Mouse (Mus musculus): ENCODE data around the gene Lmna. TPM values are rescaled to one million over a fixed set of nuclear protein-coding genes. Genes with fewer than 3 reads are reported as not detected.

Lmna gene
- polyA plus RNA-seq, 1 experiment from 2014 or later: 96.0 TPM

- no peak for ATAC-seq (replicated peaks; ENCODE audit: low FRiP score, low TSS enrichment, low read depth)
- no peak overlapping the region for H3K4me3 ChIP-seq (ENCODE audit: low read depth, low read length)
- no peak overlapping the region for H3K27ac ChIP-seq (ENCODE audit: low read depth)
- no peaks in the 10 kb centered on the region for H3K4me1 ChIP-seq (replicated peaks; ENCODE audit: control insufficient read depth, insufficient read depth, low read length)
- no peak for DNase-seq (ENCODE audit: low spot score)
- WGBS: 49% methylated on average over 3 of the region's 3 CpGs
- no peaks in the 10 kb centered on the region for H3K36me3 ChIP-seq (ENCODE audit: control insufficient read depth, insufficient read depth, low read length)
- no peaks in the 10 kb centered on the region for H3K9me3 ChIP-seq (ENCODE audit: control insufficient read depth, low read length)
- no peaks in the 10 kb centered on the region for H3K27me3 ChIP-seq (replicated peaks; ENCODE audit: control insufficient read depth, insufficient read depth, low read length)
- H3K9ac ChIP-seq (ENCODE audit: low read length): no peak overlapping the region
- no peak overlapping the region for H3K4me2 ChIP-seq (ENCODE audit: low read length)
Measured at GRCm38 (mm10) chr3:88479163-88479562, 30.6 kb downstream of the Lmna start.

GRCm38 (mm10) chr3:88477735-88478134, 32.0 kb downstream of the Lmna start:
- no peaks in the 10 kb centered on the region for H3K27me3 ChIP-seq (replicated peaks; ENCODE audit: control insufficient read depth, insufficient read depth, low read length)
- H3K36me3 ChIP-seq (ENCODE audit: control insufficient read depth, insufficient read depth, low read length): no peaks in the 10 kb centered on the region
- H3K4me2 ChIP-seq (ENCODE audit: low read length): no peak overlapping the region
- H3K27ac ChIP-seq (ENCODE audit: low read depth): no peak overlapping the region
- H3K4me3 ChIP-seq (ENCODE audit: low read depth, low read length): no peak overlapping the region
- WGBS: 3% methylated on average over 8 of the region's 8 CpGs
- no peaks in the 10 kb centered on the region for H3K9me3 ChIP-seq (ENCODE audit: control insufficient read depth, low read length)
- ATAC-seq (replicated peaks; ENCODE audit: low FRiP score, low TSS enrichment, low read depth) (peak; percentile 84), DNase-seq (ENCODE audit: low spot score) (peak; percentile 96)
- H3K4me1 ChIP-seq (replicated peaks; ENCODE audit: control insufficient read depth, insufficient read depth, low read length): no peaks in the 10 kb centered on the region
- no peak overlapping the region for H3K9ac ChIP-seq (ENCODE audit: low read length)

GRCm38 (mm10) chr3:88476403-88476802, 33.4 kb downstream of the Lmna start:
- no peak for ATAC-seq (replicated peaks; ENCODE audit: low FRiP score, low TSS enrichment, low read depth)

GRCm38 (mm10) chr3:88473571-88473970, 36.2 kb downstream of the Lmna start:
- WGBS: 78% methylated on average over 1 of the region's 1 CpGs
- DNase-seq (ENCODE audit: low spot score) (no peak), ATAC-seq (replicated peaks; ENCODE audit: low FRiP score, low TSS enrichment, low read depth) (no peak)
- no peak overlapping the region for H3K4me2 ChIP-seq (ENCODE audit: low read length)
- H3K4me1 ChIP-seq (replicated peaks; ENCODE audit: control insufficient read depth, insufficient read depth, low read length): no peaks in the 10 kb centered on the region
- no peak overlapping the region for H3K9ac ChIP-seq (ENCODE audit: low read length)
- H3K4me3 ChIP-seq (ENCODE audit: low read depth, low read length): no peak overlapping the region
- H3K9me3 ChIP-seq (ENCODE audit: control insufficient read depth, low read length): no peaks in the 10 kb centered on the region
- no peaks in the 10 kb centered on the region for H3K27me3 ChIP-seq (replicated peaks; ENCODE audit: control insufficient read depth, insufficient read depth, low read length)
- no peaks in the 10 kb centered on the region for H3K36me3 ChIP-seq (ENCODE audit: control insufficient read depth, insufficient read depth, low read length)
- no peak overlapping the region for H3K27ac ChIP-seq (ENCODE audit: low read depth)

More at GRCm38 (mm10) chr3:88476403-88476802, 33.4 kb downstream of the Lmna start:
- no peak overlapping the region for H3K9ac ChIP-seq (ENCODE audit: low read length)
- no peak for DNase-seq (ENCODE audit: low spot score)
- whole genome bisulfite sequencing: 65% methylated on average over 6 of the region's 6 CpGs
- no peak overlapping the region for H3K4me2 ChIP-seq (ENCODE audit: low read length)
- no peaks in the 10 kb centered on the region for H3K27me3 ChIP-seq (replicated peaks; ENCODE audit: control insufficient read depth, insufficient read depth, low read length)
- H3K4me1 ChIP-seq (replicated peaks; ENCODE audit: control insufficient read depth, insufficient read depth, low read length): no peaks in the 10 kb centered on the region
- no peak overlapping the region for H3K27ac ChIP-seq (ENCODE audit: low read depth)
- H3K4me3 ChIP-seq (ENCODE audit: low read depth, low read length): no peak overlapping the region
- H3K36me3 ChIP-seq (ENCODE audit: control insufficient read depth, insufficient read depth, low read length): no peaks in the 10 kb centered on the region
- no peaks in the 10 kb centered on the region for H3K9me3 ChIP-seq (ENCODE audit: control insufficient read depth, low read length)

GRCm38 (mm10) chr3:88473020-88473419, 36.7 kb downstream of the Lmna start:
- H3K4me3 ChIP-seq (ENCODE audit: low read depth, low read length): no peak overlapping the region
- DNase-seq (ENCODE audit: low spot score) (no peak), ATAC-seq (replicated peaks; ENCODE audit: low FRiP score, low TSS enrichment, low read depth) (no peak)
- no peak overlapping the region for H3K9ac ChIP-seq (ENCODE audit: low read length)
- no peaks in the 10 kb centered on the region for H3K9me3 ChIP-seq (ENCODE audit: control insufficient read depth, low read length)
- no peaks in the 10 kb centered on the region for H3K27me3 ChIP-seq (replicated peaks; ENCODE audit: control insufficient read depth, insufficient read depth, low read length)
- no peak overlapping the region for H3K27ac ChIP-seq (ENCODE audit: low read depth)
- H3K4me1 ChIP-seq (replicated peaks; ENCODE audit: control insufficient read depth, insufficient read depth, low read length): no peaks in the 10 kb centered on the region
- 41% methylated on average over 5 of the region's 5 CpGs for WGBS
- H3K4me2 ChIP-seq (ENCODE audit: low read length): no peak overlapping the region
- no peaks in the 10 kb centered on the region for H3K36me3 ChIP-seq (ENCODE audit: control insufficient read depth, insufficient read depth, low read length)

GRCm38 (mm10) chr3:88470943-88471479, 38.7 kb downstream of the Lmna start:
- Histone ChIP-seq H3K27me3 (replicated peaks; ENCODE audit: control insufficient read depth, insufficient read depth, low read length) (no peaks in the 10 kb centered on the region), H3K9ac (ENCODE audit: low read length) (no peak overlapping the region), H3K9me3 (ENCODE audit: control insufficient read depth, low read length) (no peaks in the 10 kb centered on the region), H3K4me1 (replicated peaks; ENCODE audit: control insufficient read depth, insufficient read depth, low read length) (no peaks in the 10 kb centered on the region), H3K4me2 (ENCODE audit: low read length) (no peak overlapping the region), H3K27ac (ENCODE audit: low read depth) (0 out of 2 replicates have a peak overlapping the region, but pooled peaks have one; percentile 1), H3K36me3 (ENCODE audit: control insufficient read depth, insufficient read depth, low read length) (no peaks in the 10 kb centered on the region), H3K4me3 (ENCODE audit: low read depth, low read length) (no peak overlapping the region)
- 28% methylated on average over 10 of the region's 10 CpGs for WGBS
- ATAC-seq (replicated peaks; ENCODE audit: low FRiP score, low TSS enrichment, low read depth) (peak; percentile 30; the same call in 1 of the 2 replicates), DNase-seq (ENCODE audit: low spot score) (no peak)

- no peaks in the 10 kb centered on the region for H3K27me3 ChIP-seq (replicated peaks; ENCODE audit: control insufficient read depth, insufficient read depth, low read length)
- H3K9me3 ChIP-seq (ENCODE audit: control insufficient read depth, low read length): no peaks in the 10 kb centered on the region
- WGBS: 85% methylated on average over 2 of the region's 2 CpGs
- no peaks in the 10 kb centered on the region for H3K36me3 ChIP-seq (ENCODE audit: control insufficient read depth, insufficient read depth, low read length)
- H3K9ac ChIP-seq (ENCODE audit: low read length): no peak overlapping the region
- ATAC-seq (replicated peaks; ENCODE audit: low FRiP score, low TSS enrichment, low read depth) (no peak), DNase-seq (ENCODE audit: low spot score) (no peak)
- H3K27ac ChIP-seq (ENCODE audit: low read depth): no peak overlapping the region
- H3K4me1 ChIP-seq (replicated peaks; ENCODE audit: control insufficient read depth, insufficient read depth, low read length): no peaks in the 10 kb centered on the region
- no peak overlapping the region for H3K4me3 ChIP-seq (ENCODE audit: low read depth, low read length)
- no peak overlapping the region for H3K4me2 ChIP-seq (ENCODE audit: low read length)
Measured at GRCm38 (mm10) chr3:88469466-88469865, 40.3 kb downstream of the Lmna start.

- Histone ChIP-seq H3K4me3 (ENCODE audit: low read depth, low read length) (no peak overlapping the region), H3K4me2 (ENCODE audit: low read length) (no peak overlapping the region), H3K27me3 (replicated peaks; ENCODE audit: control insufficient read depth, insufficient read depth, low read length) (no peaks in the 10 kb centered on the region), H3K9ac (ENCODE audit: low read length) (no peak overlapping the region), H3K27ac (ENCODE audit: low read depth) (no peak overlapping the region), H3K9me3 (ENCODE audit: control insufficient read depth, low read length) (no peaks in the 10 kb centered on the region), H3K36me3 (ENCODE audit: control insufficient read depth, insufficient read depth, low read length) (no peaks in the 10 kb centered on the region), H3K4me1 (replicated peaks; ENCODE audit: control insufficient read depth, insufficient read depth, low read length) (no peaks in the 10 kb centered on the region)
- DNase-seq (ENCODE audit: low spot score): peak; percentile 98
- ATAC-seq (replicated peaks; ENCODE audit: low FRiP score, low TSS enrichment, low read depth): peak; percentile 87
- WGBS: 29% methylated on average over 16 of the region's 16 CpGs
Measured at GRCm38 (mm10) chr3:88467116-88467824, 42.5 kb downstream of the Lmna start.

GRCm38 (mm10) chr3:88465127-88465526, 44.6 kb downstream of the Lmna start:
- H3K9ac ChIP-seq (ENCODE audit: low read length): no peak overlapping the region
- WGBS: 78% methylated on average over 2 of the region's 2 CpGs
- no peak overlapping the region for H3K27ac ChIP-seq (ENCODE audit: low read depth)
- H3K4me1 ChIP-seq (replicated peaks; ENCODE audit: control insufficient read depth, insufficient read depth, low read length): no peaks in the 10 kb centered on the region
- no peaks in the 10 kb centered on the region for H3K9me3 ChIP-seq (ENCODE audit: control insufficient read depth, low read length)
- DNase-seq (ENCODE audit: low spot score) (no peak), ATAC-seq (replicated peaks; ENCODE audit: low FRiP score, low TSS enrichment, low read depth) (no peak)
- no peak overlapping the region for H3K4me2 ChIP-seq (ENCODE audit: low read length)
- H3K27me3 ChIP-seq (replicated peaks; ENCODE audit: control insufficient read depth, insufficient read depth, low read length): no peaks in the 10 kb centered on the region
- no peaks in the 10 kb centered on the region for H3K36me3 ChIP-seq (ENCODE audit: control insufficient read depth, insufficient read depth, low read length)
- H3K4me3 ChIP-seq (ENCODE audit: low read depth, low read length): no peak overlapping the region
